Mouse (Mus musculus): ENCODE measurements around the gene Tpcn2. TPM values are rescaled to one million over a fixed set of nuclear protein-coding genes. Genes with fewer than 3 reads are reported as not detected.

Gene Tpcn2
- polyA plus RNA-seq, 1 experiment from 2014 or later: 1.5 TPM

- peak overlapping the region; percentile 37 for H3K4me2 ChIP-seq (ENCODE audit: low read length)
- no peak overlapping the region for H3K27ac ChIP-seq (ENCODE audit: low read length)
- H3K4me3 ChIP-seq (ENCODE audit: low read depth, low read length): no peak overlapping the region; the same call in 1 of the 2 replicates
- no peaks in the 10 kb centered on the region for H3K9me3 ChIP-seq (replicated peaks; ENCODE audit: control insufficient read depth, low read length, poor library complexity, severe bottlenecking)
- ATAC-seq: peak; percentile 79
- no peaks in the 10 kb centered on the region; the same call in 1 of the 2 replicates for H3K27me3 ChIP-seq (ENCODE audit: control insufficient read depth, insufficient read depth, low read depth, low read length)
- H3K36me3 ChIP-seq (ENCODE audit: control insufficient read depth, insufficient read depth, low read length): no peaks in the 10 kb centered on the region
- peaks cover 6% of the 10 kb centered on the region; the same call in 1 of the 2 replicates for H3K4me1 ChIP-seq (ENCODE audit: control insufficient read depth, insufficient read depth, low read length)
- WGBS: 0% methylated on average over 9 of the region's 12 CpGs
- no peak overlapping the region for H3K9ac ChIP-seq (ENCODE audit: low read depth, low read length)
These were observed 110.7 kb downstream of the Tpcn2 start for GRCm38 (mm10) chr7:145173116-145173515.

- Histone ChIP-seq H3K4me3 (ENCODE audit: low read depth, low read length) (no peak overlapping the region), H3K27me3 (ENCODE audit: control insufficient read depth, insufficient read depth, low read depth, low read length) (no peaks in the 10 kb centered on the region; the same call in 1 of the 2 replicates), H3K36me3 (ENCODE audit: control insufficient read depth, insufficient read depth, low read length) (no peaks in the 10 kb centered on the region), H3K4me1 (ENCODE audit: control insufficient read depth, insufficient read depth, low read length) (peaks cover 6% of the 10 kb centered on the region; the same call in 1 of the 2 replicates), H3K4me2 (ENCODE audit: low read length) (no peak overlapping the region), H3K27ac (ENCODE audit: low read length) (no peak overlapping the region), H3K9me3 (replicated peaks; ENCODE audit: control insufficient read depth, low read length, poor library complexity, severe bottlenecking) (no peaks in the 10 kb centered on the region), H3K9ac (ENCODE audit: low read depth, low read length) (no peak overlapping the region)
- ATAC-seq: peak; percentile 64; the same call in 1 of the 2 replicates
- WGBS: 71% methylated on average over 3 of the region's 3 CpGs
These were observed 114.1 kb downstream of the Tpcn2 start for GRCm38 (mm10) chr7:145169703-145170102.

GRCm38 (mm10) chr7:145159283-145160240 lies 124.2 kb downstream of the Tpcn2 start:
- Histone ChIP-seq H3K9ac (ENCODE audit: low read depth, low read length) (no peak overlapping the region), H3K9me3 (replicated peaks; ENCODE audit: control insufficient read depth, low read length, poor library complexity, severe bottlenecking) (no peaks in the 10 kb centered on the region), H3K27ac (ENCODE audit: low read length) (no peak overlapping the region), H3K27me3 (ENCODE audit: control insufficient read depth, insufficient read depth, low read depth, low read length) (no peaks in the 10 kb centered on the region), H3K36me3 (ENCODE audit: control insufficient read depth, insufficient read depth, low read length) (no peaks in the 10 kb centered on the region), H3K4me1 (ENCODE audit: control insufficient read depth, insufficient read depth, low read length) (no peaks in the 10 kb centered on the region), H3K4me2 (ENCODE audit: low read length) (no peak overlapping the region), H3K4me3 (ENCODE audit: low read depth, low read length) (no peak overlapping the region)
- WGBS: 13% methylated on average over 13 of the region's 13 CpGs
- no peak for ATAC-seq

- no peaks in the 10 kb centered on the region for H3K27me3 ChIP-seq (ENCODE audit: control insufficient read depth, insufficient read depth, low read depth, low read length)
- H3K4me2 ChIP-seq (ENCODE audit: low read length): no peak overlapping the region
- no peak for ATAC-seq
- H3K27ac ChIP-seq (ENCODE audit: low read length): no peak overlapping the region
- 88% methylated on average over 4 of the region's 4 CpGs for WGBS
- no peaks in the 10 kb centered on the region for H3K36me3 ChIP-seq (ENCODE audit: control insufficient read depth, insufficient read depth, low read length)
- H3K4me3 ChIP-seq (ENCODE audit: low read depth, low read length): no peak overlapping the region
- no peaks in the 10 kb centered on the region for H3K9me3 ChIP-seq (replicated peaks; ENCODE audit: control insufficient read depth, low read length, poor library complexity, severe bottlenecking)
- no peak overlapping the region for H3K9ac ChIP-seq (ENCODE audit: low read depth, low read length)
- H3K4me1 ChIP-seq (ENCODE audit: control insufficient read depth, insufficient read depth, low read length): no peaks in the 10 kb centered on the region
These were observed 128.1 kb downstream of the Tpcn2 start for GRCm38 (mm10) chr7:145155666-145156065.

GRCm38 (mm10) chr7:145154066-145154465 lies 129.7 kb downstream of the Tpcn2 start:
- H3K4me1 ChIP-seq (ENCODE audit: control insufficient read depth, insufficient read depth, low read length): no peaks in the 10 kb centered on the region
- no peak overlapping the region for H3K27ac ChIP-seq (ENCODE audit: low read length)
- no peak for ATAC-seq
- no peak overlapping the region for H3K4me2 ChIP-seq (ENCODE audit: low read length)
- no peak overlapping the region for H3K4me3 ChIP-seq (ENCODE audit: low read depth, low read length)
- H3K9ac ChIP-seq (ENCODE audit: low read depth, low read length): no peak overlapping the region
- 63% methylated on average over 1 of the region's 1 CpGs for WGBS
- no peaks in the 10 kb centered on the region for H3K36me3 ChIP-seq (ENCODE audit: control insufficient read depth, insufficient read depth, low read length)
- H3K27me3 ChIP-seq (ENCODE audit: control insufficient read depth, insufficient read depth, low read depth, low read length): no peaks in the 10 kb centered on the region
- no peaks in the 10 kb centered on the region for H3K9me3 ChIP-seq (replicated peaks; ENCODE audit: control insufficient read depth, low read length, poor library complexity, severe bottlenecking)

- no peak overlapping the region for H3K9ac ChIP-seq (ENCODE audit: low read depth, low read length)
- H3K9me3 ChIP-seq (replicated peaks; ENCODE audit: control insufficient read depth, low read length, poor library complexity, severe bottlenecking): no peaks in the 10 kb centered on the region
- H3K4me3 ChIP-seq (ENCODE audit: low read depth, low read length): no peak overlapping the region
- 76% methylated on average over 3 of the region's 3 CpGs for WGBS
- no peak overlapping the region for H3K27ac ChIP-seq (ENCODE audit: low read length)
- no peaks in the 10 kb centered on the region for H3K4me1 ChIP-seq (ENCODE audit: control insufficient read depth, insufficient read depth, low read length)
- no peak overlapping the region for H3K4me2 ChIP-seq (ENCODE audit: low read length)
- no peaks in the 10 kb centered on the region for H3K36me3 ChIP-seq (ENCODE audit: control insufficient read depth, insufficient read depth, low read length)
- ATAC-seq: no peak
- no peaks in the 10 kb centered on the region for H3K27me3 ChIP-seq (ENCODE audit: control insufficient read depth, insufficient read depth, low read depth, low read length)
These were observed 132.0 kb downstream of the Tpcn2 start for GRCm38 (mm10) chr7:145151845-145152244.

- Histone ChIP-seq H3K9ac (ENCODE audit: low read depth, low read length) (no peak overlapping the region), H3K9me3 (replicated peaks; ENCODE audit: control insufficient read depth, low read length, poor library complexity, severe bottlenecking) (no peaks in the 10 kb centered on the region), H3K36me3 (ENCODE audit: control insufficient read depth, insufficient read depth, low read length) (no peaks in the 10 kb centered on the region), H3K4me2 (ENCODE audit: low read length) (no peak overlapping the region), H3K4me1 (ENCODE audit: control insufficient read depth, insufficient read depth, low read length) (no peaks in the 10 kb centered on the region), H3K4me3 (ENCODE audit: low read depth, low read length) (no peak overlapping the region), H3K27ac (ENCODE audit: low read length) (no peak overlapping the region), H3K27me3 (ENCODE audit: control insufficient read depth, insufficient read depth, low read depth, low read length) (no peaks in the 10 kb centered on the region)
- WGBS: 85% methylated on average over 4 of the region's 4 CpGs
- no peak for ATAC-seq
These were observed 134.9 kb downstream of the Tpcn2 start for GRCm38 (mm10) chr7:145148902-145149301.

- Histone ChIP-seq H3K4me2 (ENCODE audit: low read length) (no peak overlapping the region), H3K4me1 (ENCODE audit: control insufficient read depth, insufficient read depth, low read length) (no peaks in the 10 kb centered on the region), H3K9me3 (replicated peaks; ENCODE audit: control insufficient read depth, low read length, poor library complexity, severe bottlenecking) (no peaks in the 10 kb centered on the region), H3K27ac (ENCODE audit: low read length) (no peak overlapping the region), H3K36me3 (ENCODE audit: control insufficient read depth, insufficient read depth, low read length) (no peaks in the 10 kb centered on the region), H3K27me3 (ENCODE audit: control insufficient read depth, insufficient read depth, low read depth, low read length) (no peaks in the 10 kb centered on the region), H3K9ac (ENCODE audit: low read depth, low read length) (no peak overlapping the region), H3K4me3 (ENCODE audit: low read depth, low read length) (no peak overlapping the region)
- 85% methylated on average over 5 of the region's 5 CpGs for WGBS
- no peak for ATAC-seq
These were observed 135.7 kb downstream of the Tpcn2 start for GRCm38 (mm10) chr7:145147973-145148698.

Data from midbrain, embryonic 16.5 days (tissue).